Mouse (Mus musculus) liver, adult 2 months (tissue): ENCODE results near the gene Trrap.

Experiments
- CTCF ChIP-seq: fragments of 200-500 bp; IDR thresholded peaks from 2 replicates; pipeline ENCODE4 v1.5.1; 2011; ENCODE audit warnings: low read depth, low read length, control low read depth
- POLR2A ChIP-seq: fragments of 200-500 bp; IDR thresholded peaks from 2 replicates; pipeline ENCODE4 v1.6.1; 2011; ENCODE audit warnings: low read length, control low read depth; ENCODE audit not compliant: insufficient read depth; ENCODE audit errors: extremely low read depth

- no peak for TF ChIP-seq POLR2A
- no peak for TF ChIP-seq CTCF
Measured at GRCm38 (mm10) chr5:144780654-144781053, 13.1 kb downstream of the Trrap start.
